In genomic region chr13:60738429-60738828, GRCm38 (mm10) we compare ENCODE assay signal across 8 mouse cellular contexts. TPM values are rescaled to one million over a fixed set of nuclear protein-coding genes. Genes with fewer than 3 reads are reported as not detected.
DNase-seq lines count a peak whose midpoint lies in the region; ATAC-seq and TF ChIP-seq lines count a peak whose summit lies in the region.

No protein-coding gene starts in this region.

- H3K27ac ChIP-seq in forebrain, embryonic 13.5 days, result no peak overlapping the region

- intact Hi-C loops in heart, postnatal 14 days (cut with DNase I), result loop anchor here (1.0 to 5.0 kb wide), 3 partner anchors 51 to 259 kb away; partner anchors contain the start of gene Dapk1

- POLR2A ChIA-PET in Patski (lab: Charles Lee), result interaction anchor here (0.5 to 1.8 kb wide), 4 partner anchors 81 to 795 kb away, joined by 3 to 10 read pairs (median 3); partner anchors contain the start of gene Dapk1

- WGBS in forebrain, embryonic 13.5 days, result 11% methylated on average over 9 of the region's 9 CpGs

- peaks cover 24% of the 10 kb centered on the region for H3K4me1 ChIP-seq in forebrain, embryonic 13.5 days

- TF ChIP-seq CTCF in Patski (IDR thresholded peaks at IDR 0.05), result peak; percentile 90

- no peaks in the 10 kb centered on the region for H3K27me3 ChIP-seq in Patski
- H3K27me3 ChIP-seq in forebrain, embryonic 13.5 days, result no peaks in the 10 kb centered on the region

- ATAC-seq in Patski, result peak; percentile 52
- ATAC-seq in forebrain, embryonic 13.5 days, result peak; percentile 86

- in situ Hi-C loops in Patski (cut with MboI; ENCODE audit: low pct_unique_long_range_greater_than_20kb), result loop anchor here (5.0 to 25.0 kb wide), 3 partner anchors 41 to 551 kb away; partner anchors contain the start of genes Dapk1 and Gas1

- peak overlapping the region; percentile 14 for H3K4me2 ChIP-seq in forebrain, embryonic 13.5 days

- no peak overlapping the region for H3K9ac ChIP-seq in forebrain, embryonic 13.5 days

- no peak overlapping the region for H3K4me3 ChIP-seq in forebrain, embryonic 13.5 days

- CTCF ChIA-PET in Patski (lab: Charles Lee), result interaction anchor here (0.7 to 7.3 kb wide), 17 partner anchors 10 to 272 kb away, joined by 3 to 86 read pairs (median 4); partner anchors contain the start of gene Dapk1

- DNase-seq in Patski (ENCODE audit: low read depth, low spot score), result no peak
- DNase-seq in cerebellum, adult 11 months, result peak; percentile 39
- DNase-seq in heart, postnatal 14 days, result peak; percentile 75 to 81
- peak; percentile 82 to 89 for DNase-seq in kidney, postnatal 4 days
- DNase-seq in lung, postnatal 25 days (ENCODE audit: low spot score), result peak; percentile 85
- peak; percentile 94 for DNase-seq in retina, embryonic 14.5 days (ENCODE audit: low spot score)
- peak; percentile 63 to 72 for DNase-seq in urinary bladder, postnatal 36 days (ENCODE audit: low spot score in 2 of 2)

- no peaks in the 10 kb centered on the region for H3K9me3 ChIP-seq in forebrain, embryonic 13.5 days (replicated peaks)

- H3K36me3 ChIP-seq in forebrain, embryonic 13.5 days (ENCODE audit: poor library complexity, severe bottlenecking), result peaks cover 72% of the 10 kb centered on the region

RNA-seq across cellular contexts. Expression of gene BC051665, which starts 47.7 kb away (rescaled TPM):
- polyA plus RNA-seq in Patski (2021), result not detected
- polyA plus RNA-seq in forebrain, embryonic 13.5 days (2015; fragmentation: Nextera tagmentation; extraction: Ambion mirVana), result not detected in 2 replicates
- not detected for total RNA-seq in heart, postnatal 14 days (2021)
